Mouse (Mus musculus) MN1 (cell line): Measurements from ENCODE around the gene Znrf4.

Experiments used
- DNase-seq: peaks from one replicate; pipeline ENCODE4 v3.0.0-alpha.2; 2016; ENCODE audit warnings: low spot score

The Znrf4 gene

GRCm38 (mm10) chr17:56490438-56491152, 21.6 kb downstream of the Znrf4 start:
- DNase-seq = no peak

DNA sequence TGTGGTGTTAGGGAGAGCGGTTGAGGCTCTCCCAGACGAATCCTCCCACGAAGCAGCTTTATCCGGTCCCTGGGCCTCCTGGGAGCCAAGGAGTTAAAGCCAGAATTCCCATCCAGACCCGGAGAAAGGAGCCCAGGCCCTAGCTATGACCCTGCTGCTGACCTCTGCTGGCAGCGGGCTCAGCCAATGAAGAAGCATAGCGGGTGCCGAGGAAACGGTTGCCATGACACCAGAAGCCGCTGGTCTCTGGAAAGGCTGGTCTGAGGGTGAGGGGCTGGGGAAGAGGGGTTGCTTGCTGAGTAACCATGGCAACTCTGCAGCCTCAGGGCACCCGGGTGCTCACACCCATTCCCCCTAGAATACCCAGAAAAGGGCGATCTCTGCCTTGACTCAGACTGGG, 24.2 kb downstream of the Znrf4 start:
- no peak for DNase-seq

GRCm38 (mm10) chr17:56487441-56487888, 24.8 kb downstream of the Znrf4 start:
- no peak for DNase-seq

DNA sequence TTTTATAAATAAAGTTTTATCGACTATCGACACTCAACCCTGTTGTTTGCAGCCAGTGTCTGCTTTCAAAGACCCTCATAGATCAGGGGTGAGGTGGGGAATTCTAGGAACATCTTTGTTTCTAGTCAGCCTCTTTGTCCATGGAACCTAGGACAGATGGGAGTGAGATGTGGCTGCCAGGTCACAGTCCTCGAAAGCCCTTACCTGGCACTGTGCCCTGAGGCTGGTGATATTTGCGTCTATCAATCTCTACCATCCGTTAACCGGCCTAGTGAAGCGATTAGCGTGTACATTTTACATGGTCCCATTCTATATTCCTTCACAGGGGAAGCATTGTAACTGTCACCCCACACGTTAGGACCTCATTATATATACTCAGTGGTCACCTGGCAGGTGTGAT, 26.3 kb downstream of the Znrf4 start:
- DNase-seq = no peak

GRCm38 (mm10) chr17:56485118-56485517, 27.1 kb downstream of the Znrf4 start:
- DNase-seq = no peak

GRCm38 (mm10) chr17:56482671-56483070, 29.6 kb downstream of the Znrf4 start:
- DNase-seq = no peak

GRCm38 (mm10) chr17:56479358-56479757, 32.9 kb downstream of the Znrf4 start:
- peak; percentile 70 for DNase-seq

- no peak for DNase-seq
Measured at GRCm38 (mm10) chr17:56478191-56478611, 34.0 kb downstream of the Znrf4 start.

- no peak for DNase-seq
Measured at GRCm38 (mm10) chr17:56477191-56477818, 34.9 kb downstream of the Znrf4 start.

DNA sequence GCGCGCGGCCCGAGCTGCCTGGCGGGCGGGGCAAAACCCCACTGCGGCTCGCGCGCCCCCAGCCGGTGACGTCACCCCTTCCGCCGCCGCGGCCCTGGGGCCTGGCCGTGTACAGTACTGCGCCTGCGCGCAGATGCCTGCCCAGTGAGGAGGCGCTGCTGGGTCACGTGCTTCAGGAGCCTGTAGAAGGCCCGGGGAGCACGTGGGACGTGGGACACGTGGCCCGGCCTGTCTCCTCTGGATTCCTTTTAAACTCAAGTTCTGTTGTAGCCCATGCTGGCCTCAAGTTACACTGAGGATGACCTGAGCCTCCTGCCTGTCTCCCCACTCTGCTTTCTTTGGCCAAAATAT, 35.9 kb downstream of the Znrf4 start, which contains the start of gene Ptprs:
Ptprs (minus strand) TSS at position 82 of the 351 bp plus-strand sequence.
- peak; percentile 97 for DNase-seq

GRCm38 (mm10) chr17:56475584-56476401, 36.4 kb downstream of the Znrf4 start:
- DNase-seq = peak; percentile 64

GRCm38 (mm10) chr17:56474831-56475581, 37.2 kb downstream of the Znrf4 start:
- no peak for DNase-seq

DNA sequence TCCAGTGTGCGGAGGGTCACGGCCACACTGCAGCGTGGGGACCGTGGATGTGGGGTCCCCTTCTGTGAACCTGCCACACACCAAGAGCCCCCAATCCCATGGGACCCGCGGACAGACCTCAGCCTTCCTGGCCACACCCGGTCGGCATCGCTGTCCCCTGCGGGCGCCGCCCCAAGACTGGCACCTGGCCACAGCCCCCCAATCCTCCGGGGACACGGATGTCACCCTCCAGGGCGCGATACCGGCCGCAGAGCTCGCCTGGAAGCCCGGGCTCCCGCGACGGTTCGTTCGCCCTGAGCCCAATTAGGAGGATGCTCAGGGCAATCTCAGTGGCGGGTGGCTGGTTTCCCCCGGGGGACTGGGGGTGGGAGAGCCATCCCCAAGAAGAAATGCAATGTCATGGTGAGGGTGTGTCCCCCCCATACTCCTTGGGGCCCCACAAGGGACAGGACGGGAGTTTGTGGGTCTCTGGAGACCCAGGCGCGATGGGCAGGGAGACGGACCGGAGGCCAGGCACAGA, 37.9 kb downstream of the Znrf4 start:
- DNase-seq = no peak

DNA sequence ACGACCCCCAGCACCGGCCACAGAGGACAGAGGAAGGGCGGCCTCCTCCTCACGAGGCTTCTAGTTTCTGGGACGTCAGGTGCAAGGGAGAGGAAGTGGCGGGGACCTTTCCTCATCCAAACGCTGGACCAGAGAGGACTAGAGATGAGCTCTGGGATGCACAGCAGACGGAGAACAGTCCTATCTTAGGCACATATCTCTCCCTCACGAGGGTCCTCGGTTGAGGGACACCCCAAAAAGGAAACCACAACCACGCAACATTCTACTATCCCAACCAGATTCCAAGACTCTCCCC, 38.7 kb downstream of the Znrf4 start:
- DNase-seq = no peak

DNA sequence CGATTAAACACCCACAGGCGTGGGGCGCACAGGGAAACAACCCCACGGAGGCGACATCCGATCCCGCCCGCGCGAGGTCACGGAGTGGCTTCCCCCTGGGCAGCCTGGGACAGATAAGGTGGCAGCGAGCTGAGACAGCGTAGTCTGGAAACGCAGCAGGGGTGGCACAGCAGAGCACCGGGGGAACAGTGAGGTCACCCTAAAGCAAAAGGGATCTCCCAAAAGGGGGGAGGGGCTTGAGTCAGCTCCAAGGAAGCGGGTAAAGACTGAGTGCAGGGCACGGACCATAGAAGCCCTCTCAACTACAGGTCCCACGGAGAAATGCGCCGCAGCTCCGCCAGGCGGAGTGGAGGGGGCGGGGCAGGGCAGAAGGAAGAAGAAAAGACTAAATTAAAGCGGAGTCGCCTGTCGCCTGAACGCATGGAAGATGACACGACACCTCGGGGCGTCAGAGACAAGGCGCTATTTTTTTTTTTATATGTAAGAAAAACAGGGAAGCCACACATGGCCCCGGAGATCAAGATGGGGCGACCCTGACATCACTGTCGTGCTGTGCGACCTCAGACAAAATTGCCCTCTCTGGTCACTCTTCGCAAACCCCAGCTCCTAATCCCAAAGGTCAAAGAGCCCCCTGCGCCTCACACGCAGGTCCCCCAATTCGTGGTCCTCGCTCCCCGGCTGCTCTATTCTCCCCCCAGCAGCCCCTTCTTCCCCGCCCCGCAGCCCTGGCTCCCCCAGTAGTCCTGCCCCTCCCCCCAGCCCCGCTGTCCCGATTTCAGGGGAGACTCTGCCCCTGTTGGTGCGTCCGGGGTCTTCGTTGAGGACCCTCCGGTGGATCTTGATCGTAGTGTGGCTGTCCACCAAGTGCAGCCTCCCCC, 39.3 kb downstream of the Znrf4 start:
- DNase-seq = no peak

DNA sequence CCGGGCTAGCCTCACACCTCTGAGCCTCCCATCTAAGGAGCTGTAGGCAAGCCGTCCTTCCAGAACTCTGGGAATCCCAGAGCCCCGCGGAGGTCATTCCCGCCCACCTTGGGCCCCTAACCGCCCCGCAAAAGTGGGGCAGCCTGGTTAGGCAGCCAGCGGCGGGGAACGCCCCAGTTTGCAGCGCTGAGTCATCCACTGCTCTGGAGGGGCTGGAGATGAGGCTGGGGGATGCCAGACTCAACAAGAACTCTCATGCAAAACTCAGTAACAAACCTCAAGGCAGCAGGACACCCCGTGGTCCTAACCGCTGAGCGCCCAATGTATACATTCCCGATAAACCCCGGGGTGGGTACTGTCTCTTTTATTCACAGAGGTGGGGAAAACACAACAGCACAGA, 40.1 kb downstream of the Znrf4 start:
- DNase-seq = no peak

- DNase-seq = no peak
Measured at GRCm38 (mm10) chr17:56471136-56471535, 41.1 kb downstream of the Znrf4 start.

DNA sequence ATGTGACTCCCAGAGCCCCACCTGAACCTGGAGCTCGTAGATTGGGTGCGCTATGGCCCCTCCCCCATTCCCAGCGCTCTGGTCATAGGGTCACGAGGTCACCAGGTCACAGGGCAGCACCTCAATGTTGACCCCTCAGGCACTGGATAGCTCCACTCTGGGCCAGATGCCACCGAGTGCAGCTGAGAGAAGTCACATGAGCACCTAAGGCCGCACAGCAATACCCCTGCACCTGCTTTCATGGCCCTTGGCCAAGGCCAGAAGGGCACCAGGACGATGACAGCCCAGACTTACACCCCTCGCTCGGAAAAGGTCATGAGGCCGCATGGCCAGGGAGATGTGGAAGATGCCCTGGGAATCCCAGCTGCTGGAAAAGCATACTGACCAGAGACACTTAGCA, 41.7 kb downstream of the Znrf4 start:
- DNase-seq = no peak

GRCm38 (mm10) chr17:56470001-56470436, 42.2 kb downstream of the Znrf4 start:
- DNase-seq = no peak

DNA sequence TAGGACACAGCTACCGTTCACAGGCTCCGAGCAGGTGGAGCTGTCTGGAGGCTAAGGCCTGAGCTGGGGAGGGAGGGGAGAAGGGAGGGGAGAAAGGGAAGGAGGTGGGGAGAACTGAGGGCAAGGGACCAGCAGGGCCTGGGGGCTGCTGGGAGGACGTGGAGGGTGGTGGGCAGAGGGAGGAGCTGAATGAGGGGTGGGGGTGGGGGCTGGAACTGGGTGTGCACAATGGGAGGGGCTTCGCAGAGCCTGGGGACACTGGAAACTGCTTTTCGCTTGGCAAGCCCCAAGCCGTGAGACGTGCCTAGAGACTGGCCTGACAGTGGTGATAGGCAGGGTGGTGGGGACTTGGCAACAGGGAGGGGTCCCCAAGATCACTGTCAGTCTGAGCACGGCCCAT, 43.0 kb downstream of the Znrf4 start:
- DNase-seq = no peak

DNA sequence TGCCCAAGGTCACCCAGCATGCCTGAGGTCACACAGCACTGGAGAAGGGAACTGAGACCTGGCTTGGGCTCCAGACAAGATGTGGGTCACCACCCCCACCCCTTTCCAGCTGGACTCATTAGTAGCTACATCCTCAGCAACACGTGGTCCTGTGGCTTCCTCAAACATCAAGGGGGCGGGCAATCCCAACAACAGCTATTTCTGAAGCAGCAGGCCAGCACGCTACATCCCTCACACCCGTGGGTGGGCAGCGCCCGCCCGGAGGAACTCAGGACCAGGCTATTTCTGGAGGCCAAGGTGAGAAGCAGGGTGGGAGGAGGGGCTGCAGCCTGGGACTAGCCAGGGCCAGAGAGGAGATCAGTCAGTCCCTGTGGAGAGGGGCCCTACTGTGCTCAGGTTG, 43.4 kb downstream of the Znrf4 start:
- DNase-seq = no peak
